Mouse (Mus musculus) retina, embryonic 14.5 days (tissue): Measurements from ENCODE around the gene Pgc.

Experiments used
- DNase-seq: peaks from one replicate; pipeline ENCODE4 v3.0.0-alpha.2; 2015; ENCODE audit warnings: low spot score

Pgc gene

DNA sequence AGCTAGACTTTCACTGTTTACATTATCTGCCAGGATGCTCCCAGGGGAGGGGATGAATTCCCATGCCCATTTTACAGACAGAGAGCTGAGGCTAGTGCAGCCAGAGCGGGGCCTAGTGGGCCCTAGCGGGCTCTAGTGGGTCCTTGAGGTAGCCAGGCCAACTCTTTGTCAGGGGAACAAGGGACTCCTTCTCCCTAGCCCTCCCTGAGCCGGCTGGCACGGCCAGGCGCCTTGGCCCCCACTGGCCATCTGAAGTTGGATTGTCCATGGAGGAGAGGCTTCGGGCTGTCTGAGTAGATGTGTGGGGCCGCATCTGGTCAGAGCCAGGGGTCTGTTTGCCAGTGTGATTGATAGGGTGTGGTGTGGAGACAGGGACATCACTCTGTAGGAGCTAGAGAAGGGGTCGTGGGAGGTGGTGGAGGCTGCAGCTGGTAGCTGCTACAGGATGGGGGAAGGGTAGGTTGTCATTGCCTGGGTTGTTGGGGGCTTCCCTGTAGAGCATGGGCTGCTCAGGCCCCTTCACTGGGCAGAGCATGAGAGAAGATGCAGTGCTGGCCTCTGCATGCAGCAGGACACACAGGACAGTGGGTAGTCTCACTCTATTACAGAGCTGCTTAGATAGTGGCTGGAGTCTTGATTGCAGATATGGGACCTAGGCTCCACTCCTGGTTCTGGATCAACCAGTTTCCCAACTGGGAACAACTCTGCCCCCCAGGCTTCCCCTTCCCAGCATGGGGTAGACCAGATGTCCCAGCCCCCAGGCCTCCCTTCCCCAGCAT, 57.0 kb downstream of the Pgc start:
- no peak for DNase-seq
